Mouse (Mus musculus): ENCODE measurements around the gene Ucp2. TPM values are rescaled to one million over a fixed set of nuclear protein-coding genes. Genes with fewer than 3 reads are reported as not detected.

The Ucp2 gene
- polyA plus RNA-seq, 1 experiment from 2014 or later = 93.9 TPM

- no peaks in the 10 kb centered on the region for H3K9me3 ChIP-seq
- peaks cover 9% of the 10 kb centered on the region for H3K4me1 ChIP-seq
- WGBS = 75% methylated on average over 5 of the region's 5 CpGs
- H3K4me3 ChIP-seq = no peak overlapping the region
- H3K27ac ChIP-seq = no peak overlapping the region
- DNase-seq (ENCODE audit: extremely low spot score, low spot score) = no peak
- H3K36me3 ChIP-seq (replicated peaks) = peaks cover 17% of the 10 kb centered on the region
- no peaks in the 10 kb centered on the region for H3K27me3 ChIP-seq (ENCODE audit: poor library complexity, severe bottlenecking)
Measured at GRCm38 (mm10) chr7:100550338-100551007, 57.3 kb downstream of the Ucp2 start.

Other genes starting within 250 kb of the Ucp2 start
- gene P4ha3, start 207.8 kb upstream of the Ucp2 start, polyA plus RNA-seq (2016; fragmentation: Nextera tagmentation; extraction: Ambion mirVana) = 0.27 and 0.81 TPM in 2 replicates
- gene C2cd3, start 121.1 kb upstream of the Ucp2 start, polyA plus RNA-seq (2016; fragmentation: Nextera tagmentation; extraction: Ambion mirVana) = 38.9 and 39.4 TPM in 2 replicates
- 80.2 and 84.3 TPM in 2 replicates for gene Ppme1, start 121.0 kb upstream of the Ucp2 start, polyA plus RNA-seq (2016; fragmentation: Nextera tagmentation; extraction: Ambion mirVana)
- not detected in 2 replicates for gene Ucp3, start 20.3 kb upstream of the Ucp2 start, polyA plus RNA-seq (2016; fragmentation: Nextera tagmentation; extraction: Ambion mirVana)
- gene Dnajb13, start 21.6 kb downstream of the Ucp2 start, polyA plus RNA-seq (2016; fragmentation: Nextera tagmentation; extraction: Ambion mirVana) = 0.26 and 0.30 TPM in 2 replicates
- 20.4 and 20.6 TPM in 2 replicates for gene Coa4, start 43.7 kb downstream of the Ucp2 start, polyA plus RNA-seq (2016; fragmentation: Nextera tagmentation; extraction: Ambion mirVana)
- 83.8 and 83.9 TPM in 2 replicates for gene Rab6a, start 114.1 kb downstream of the Ucp2 start, polyA plus RNA-seq (2016; fragmentation: Nextera tagmentation; extraction: Ambion mirVana)
- gene Mrpl48, start 115.0 kb downstream of the Ucp2 start, polyA plus RNA-seq (2016; fragmentation: Nextera tagmentation; extraction: Ambion mirVana) = 55.8 and 56.6 TPM in 2 replicates
- gene Plekhb1, start 169.1 kb downstream of the Ucp2 start, polyA plus RNA-seq (2016; fragmentation: Nextera tagmentation; extraction: Ambion mirVana) = 3.2 and 4.0 TPM in 2 replicates
- 30.2 and 35.8 TPM in 2 replicates for gene Fam168a, start 213.3 kb downstream of the Ucp2 start, polyA plus RNA-seq (2016; fragmentation: Nextera tagmentation; extraction: Ambion mirVana)

Data from forebrain, embryonic 10.5 days (tissue).